Mouse (Mus musculus): ENCODE data around the gene Rassf6. TPM values are rescaled to one million over a fixed set of nuclear protein-coding genes. Genes with fewer than 3 reads are reported as not detected.

The Rassf6 gene
- polyA plus RNA-seq, 1 experiment from 2014 or later = 0.51 TPM

GRCm38 (mm10) chr5:90660411-90660810 lies 20.0 kb upstream of the Rassf6 start:
- Histone ChIP-seq H3K4me3 (ENCODE audit: low read depth, low read length) (no peak overlapping the region), H3K36me3 (ENCODE audit: control insufficient read depth, insufficient read depth, low read length) (no peaks in the 10 kb centered on the region), H3K4me2 (ENCODE audit: low read depth, low read length, severe bottlenecking) (no peak overlapping the region), H3K27me3 (ENCODE audit: control insufficient read depth, insufficient read depth, low read length) (no peaks in the 10 kb centered on the region), H3K9ac (ENCODE audit: low read length) (no peak overlapping the region), H3K9me3 (ENCODE audit: control insufficient read depth, low read length) (no peaks in the 10 kb centered on the region), H3K27ac (ENCODE audit: low read depth, low read length) (no peak overlapping the region), H3K4me1 (replicated peaks; ENCODE audit: control insufficient read depth, insufficient read depth, low read length) (no peaks in the 10 kb centered on the region)
- 92% methylated on average over 5 of the region's 5 CpGs for WGBS
- ATAC-seq (replicated peaks; ENCODE audit: low FRiP score) = no peak
- no peak for DNase-seq (ENCODE audit: low spot score)

GRCm38 (mm10) chr5:90656681-90657080 lies 16.2 kb upstream of the Rassf6 start:
- no peak for DNase-seq (ENCODE audit: low spot score)
- 89% methylated on average over 6 of the region's 6 CpGs for WGBS

GRCm38 (mm10) chr5:90655891-90656290 lies 15.4 kb upstream of the Rassf6 start:
- Histone ChIP-seq H3K9me3 (ENCODE audit: control insufficient read depth, low read length) (no peaks in the 10 kb centered on the region), H3K9ac (ENCODE audit: low read length) (no peak overlapping the region), H3K36me3 (ENCODE audit: control insufficient read depth, insufficient read depth, low read length) (no peaks in the 10 kb centered on the region), H3K4me1 (replicated peaks; ENCODE audit: control insufficient read depth, insufficient read depth, low read length) (no peaks in the 10 kb centered on the region), H3K27ac (ENCODE audit: low read depth, low read length) (no peak overlapping the region), H3K4me3 (ENCODE audit: low read depth, low read length) (no peak overlapping the region), H3K4me2 (ENCODE audit: low read depth, low read length, severe bottlenecking) (no peak overlapping the region), H3K27me3 (ENCODE audit: control insufficient read depth, insufficient read depth, low read length) (no peaks in the 10 kb centered on the region)
- ATAC-seq (replicated peaks; ENCODE audit: low FRiP score) = no peak
- no peak for DNase-seq (ENCODE audit: low spot score)
- 76% methylated on average over 13 of the region's 13 CpGs for WGBS

More at GRCm38 (mm10) chr5:90656681-90657080, 16.2 kb upstream of the Rassf6 start:
- Histone ChIP-seq H3K27ac (ENCODE audit: low read depth, low read length) (no peak overlapping the region), H3K9me3 (ENCODE audit: control insufficient read depth, low read length) (no peaks in the 10 kb centered on the region), H3K4me3 (ENCODE audit: low read depth, low read length) (no peak overlapping the region), H3K4me1 (replicated peaks; ENCODE audit: control insufficient read depth, insufficient read depth, low read length) (no peaks in the 10 kb centered on the region), H3K4me2 (ENCODE audit: low read depth, low read length, severe bottlenecking) (no peak overlapping the region), H3K27me3 (ENCODE audit: control insufficient read depth, insufficient read depth, low read length) (no peaks in the 10 kb centered on the region), H3K9ac (ENCODE audit: low read length) (no peak overlapping the region), H3K36me3 (ENCODE audit: control insufficient read depth, insufficient read depth, low read length) (no peaks in the 10 kb centered on the region)
- no peak for ATAC-seq (replicated peaks; ENCODE audit: low FRiP score)

GRCm38 (mm10) chr5:90654798-90655197 lies 14.3 kb upstream of the Rassf6 start:
- H3K9me3 ChIP-seq (ENCODE audit: control insufficient read depth, low read length) = no peaks in the 10 kb centered on the region
- no peak overlapping the region for H3K9ac ChIP-seq (ENCODE audit: low read length)
- no peak overlapping the region for H3K4me2 ChIP-seq (ENCODE audit: low read depth, low read length, severe bottlenecking)
- ATAC-seq (replicated peaks; ENCODE audit: low FRiP score) = no peak
- H3K4me1 ChIP-seq (replicated peaks; ENCODE audit: control insufficient read depth, insufficient read depth, low read length) = no peaks in the 10 kb centered on the region
- no peak overlapping the region for H3K27ac ChIP-seq (ENCODE audit: low read depth, low read length)
- H3K36me3 ChIP-seq (ENCODE audit: control insufficient read depth, insufficient read depth, low read length) = no peaks in the 10 kb centered on the region
- no peaks in the 10 kb centered on the region for H3K27me3 ChIP-seq (ENCODE audit: control insufficient read depth, insufficient read depth, low read length)
- no peak for DNase-seq (ENCODE audit: low spot score)
- 87% methylated on average over 5 of the region's 5 CpGs for WGBS
- no peak overlapping the region for H3K4me3 ChIP-seq (ENCODE audit: low read depth, low read length)

GRCm38 (mm10) chr5:90652724-90653123 lies 12.3 kb upstream of the Rassf6 start:
- DNase-seq (ENCODE audit: low spot score) = no peak
- WGBS = 8% methylated on average over 3 of the region's 3 CpGs
- ATAC-seq (replicated peaks; ENCODE audit: low FRiP score) = peak; percentile 69

GRCm38 (mm10) chr5:90650466-90651150 lies 10.2 kb upstream of the Rassf6 start:
- Histone ChIP-seq H3K27me3 (ENCODE audit: control insufficient read depth, insufficient read depth, low read length) (no peaks in the 10 kb centered on the region), H3K9me3 (ENCODE audit: control insufficient read depth, low read length) (no peaks in the 10 kb centered on the region), H3K4me2 (ENCODE audit: low read depth, low read length, severe bottlenecking) (no peak overlapping the region), H3K36me3 (ENCODE audit: control insufficient read depth, insufficient read depth, low read length) (no peaks in the 10 kb centered on the region), H3K9ac (ENCODE audit: low read length) (no peak overlapping the region), H3K4me3 (ENCODE audit: low read depth, low read length) (no peak overlapping the region), H3K27ac (ENCODE audit: low read depth, low read length) (no peak overlapping the region), H3K4me1 (replicated peaks; ENCODE audit: control insufficient read depth, insufficient read depth, low read length) (no peaks in the 10 kb centered on the region)
- 78% methylated on average over 5 of the region's 5 CpGs for WGBS
- no peak for ATAC-seq (replicated peaks; ENCODE audit: low FRiP score)
- no peak for DNase-seq (ENCODE audit: low spot score)

More at GRCm38 (mm10) chr5:90652724-90653123, 12.3 kb upstream of the Rassf6 start:
- Histone ChIP-seq H3K4me2 (ENCODE audit: low read depth, low read length, severe bottlenecking) (no peak overlapping the region), H3K27ac (ENCODE audit: low read depth, low read length) (no peak overlapping the region), H3K4me1 (replicated peaks; ENCODE audit: control insufficient read depth, insufficient read depth, low read length) (no peaks in the 10 kb centered on the region), H3K4me3 (ENCODE audit: low read depth, low read length) (no peak overlapping the region), H3K9ac (ENCODE audit: low read length) (no peak overlapping the region), H3K36me3 (ENCODE audit: control insufficient read depth, insufficient read depth, low read length) (no peaks in the 10 kb centered on the region), H3K9me3 (ENCODE audit: control insufficient read depth, low read length) (no peaks in the 10 kb centered on the region), H3K27me3 (ENCODE audit: control insufficient read depth, insufficient read depth, low read length) (no peaks in the 10 kb centered on the region)

GRCm38 (mm10) chr5:90647473-90647872 lies 7.0 kb upstream of the Rassf6 start:
- DNase-seq (ENCODE audit: low spot score) = no peak
- H3K4me1 ChIP-seq (replicated peaks; ENCODE audit: control insufficient read depth, insufficient read depth, low read length) = no peaks in the 10 kb centered on the region
- no peaks in the 10 kb centered on the region for H3K9me3 ChIP-seq (ENCODE audit: control insufficient read depth, low read length)
- H3K36me3 ChIP-seq (ENCODE audit: control insufficient read depth, insufficient read depth, low read length) = no peaks in the 10 kb centered on the region
- no peak overlapping the region for H3K27ac ChIP-seq (ENCODE audit: low read depth, low read length)
- H3K27me3 ChIP-seq (ENCODE audit: control insufficient read depth, insufficient read depth, low read length) = no peaks in the 10 kb centered on the region
- no peak overlapping the region for H3K4me2 ChIP-seq (ENCODE audit: low read depth, low read length, severe bottlenecking)
- H3K9ac ChIP-seq (ENCODE audit: low read length) = no peak overlapping the region
- WGBS = 87% methylated on average over 5 of the region's 5 CpGs
- ATAC-seq (replicated peaks; ENCODE audit: low FRiP score) = no peak; the same call in 1 of the 2 replicates
- no peak overlapping the region for H3K4me3 ChIP-seq (ENCODE audit: low read depth, low read length)

GRCm38 (mm10) chr5:90646398-90646797 lies 5.9 kb upstream of the Rassf6 start:
- no peak for ATAC-seq (replicated peaks; ENCODE audit: low FRiP score)
- Histone ChIP-seq H3K36me3 (ENCODE audit: control insufficient read depth, insufficient read depth, low read length) (no peaks in the 10 kb centered on the region), H3K4me1 (replicated peaks; ENCODE audit: control insufficient read depth, insufficient read depth, low read length) (no peaks in the 10 kb centered on the region), H3K27ac (ENCODE audit: low read depth, low read length) (no peak overlapping the region), H3K27me3 (ENCODE audit: control insufficient read depth, insufficient read depth, low read length) (no peaks in the 10 kb centered on the region), H3K4me3 (ENCODE audit: low read depth, low read length) (no peak overlapping the region), H3K4me2 (ENCODE audit: low read depth, low read length, severe bottlenecking) (no peak overlapping the region), H3K9me3 (ENCODE audit: control insufficient read depth, low read length) (no peaks in the 10 kb centered on the region), H3K9ac (ENCODE audit: low read length) (no peak overlapping the region)
- 91% methylated on average over 5 of the region's 5 CpGs for WGBS
- DNase-seq (ENCODE audit: low spot score) = no peak

- no peak overlapping the region for H3K4me3 ChIP-seq (ENCODE audit: low read depth, low read length)
- WGBS = 73% methylated on average over 3 of the region's 3 CpGs
- H3K9ac ChIP-seq (ENCODE audit: low read length) = no peak overlapping the region
- DNase-seq (ENCODE audit: low spot score) = no peak
- no peak overlapping the region for H3K4me2 ChIP-seq (ENCODE audit: low read depth, low read length, severe bottlenecking)
- H3K9me3 ChIP-seq (ENCODE audit: control insufficient read depth, low read length) = no peaks in the 10 kb centered on the region
- no peaks in the 10 kb centered on the region for H3K27me3 ChIP-seq (ENCODE audit: control insufficient read depth, insufficient read depth, low read length)
- no peaks in the 10 kb centered on the region for H3K36me3 ChIP-seq (ENCODE audit: control insufficient read depth, insufficient read depth, low read length)
- H3K27ac ChIP-seq (ENCODE audit: low read depth, low read length) = no peak overlapping the region
- no peak for ATAC-seq (replicated peaks; ENCODE audit: low FRiP score)
- no peaks in the 10 kb centered on the region; the same call in 1 of the 2 replicates for H3K4me1 ChIP-seq (replicated peaks; ENCODE audit: control insufficient read depth, insufficient read depth, low read length)
Measured at GRCm38 (mm10) chr5:90645579-90645978, 5.1 kb upstream of the Rassf6 start.

Data from forebrain, embryonic 11.5 days (tissue).